Mouse (Mus musculus): ENCODE measurements around the gene Olig1.
"Not testable (repeated sequence)": the region's sequence is repeated elsewhere in the genome, so short reads cannot be mapped to it uniquely, and the experiment has no call there.

Olig1 gene

DNA sequence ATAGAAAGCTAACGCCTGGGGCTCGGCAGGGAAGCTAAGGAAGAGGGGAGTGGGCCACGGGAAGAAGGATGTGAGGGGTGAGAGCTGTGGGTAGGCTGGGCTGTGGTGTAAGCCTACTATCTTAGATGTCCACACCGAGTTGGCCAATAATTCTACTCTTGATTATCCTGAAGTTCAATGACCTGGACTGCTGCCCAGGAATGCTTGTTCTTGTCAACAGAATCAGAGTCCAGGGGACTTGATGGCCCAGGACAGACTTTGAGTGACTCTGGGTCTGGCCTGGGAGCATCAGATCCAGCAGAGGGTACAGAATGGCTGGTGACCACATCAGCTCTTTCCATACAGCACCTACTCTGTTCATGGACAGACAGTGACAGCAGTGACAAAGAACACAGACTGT is 30.5 kb upstream of the Olig1 start:
- DNase-seq (ENCODE audit: extremely low read depth, low read depth, low spot score), result no peak

DNA sequence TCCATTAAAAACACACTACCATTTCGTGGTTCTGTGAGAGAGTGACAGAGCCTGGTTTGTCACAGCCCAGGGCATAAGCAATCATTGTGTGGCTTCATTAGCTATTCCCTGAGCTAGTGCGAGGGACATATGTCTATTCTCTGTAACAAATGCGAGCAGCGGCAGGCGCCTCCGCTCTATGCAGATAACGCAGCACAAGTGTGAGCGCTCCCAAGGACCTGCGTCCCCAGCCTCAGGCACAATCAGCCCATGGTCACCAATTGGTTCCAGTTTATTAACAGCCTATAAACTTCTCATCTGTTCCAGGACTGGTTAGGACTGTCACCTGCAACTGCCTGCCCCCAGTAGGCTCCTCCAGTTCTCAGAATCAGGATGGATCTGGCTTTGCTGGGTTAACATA is 23.3 kb upstream of the Olig1 start:
- DNase-seq (ENCODE audit: extremely low read depth, low read depth, low spot score), result no peak

DNA sequence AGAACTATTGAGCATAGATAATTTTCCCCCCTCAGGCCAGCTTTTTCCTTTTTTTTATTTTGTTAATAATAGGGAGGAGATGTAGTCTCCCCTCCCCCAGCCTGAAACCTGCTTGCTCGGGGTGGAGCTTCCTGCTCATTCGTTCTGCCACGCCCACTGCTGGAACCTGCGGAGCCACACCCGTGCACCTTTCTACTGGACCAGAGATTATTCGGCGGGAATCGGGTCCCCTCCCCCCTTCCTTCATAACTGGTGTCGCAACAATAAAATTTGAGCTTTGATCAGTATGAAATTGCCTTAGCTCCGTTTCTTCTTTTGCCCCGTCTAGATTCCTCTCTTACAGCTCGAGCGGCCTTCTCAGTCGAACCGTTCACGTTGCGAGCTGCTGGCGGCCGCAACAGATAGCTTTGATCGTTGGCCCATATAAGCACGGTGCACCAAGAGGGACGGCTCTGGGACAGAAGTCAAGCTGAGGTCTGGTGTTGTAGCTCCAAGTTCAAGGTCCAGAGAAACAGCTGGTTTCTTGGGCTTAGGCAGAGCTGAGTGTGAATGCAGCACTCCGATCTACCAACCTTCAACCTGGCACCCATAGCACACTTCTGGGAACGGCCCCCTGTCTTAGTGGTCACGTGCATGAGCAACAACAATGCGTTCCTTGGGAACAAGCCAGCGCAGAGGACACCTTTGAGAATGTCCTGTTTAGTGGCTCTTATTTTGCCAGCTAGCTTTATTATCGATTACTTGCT is 14.0 kb upstream of the Olig1 start:
- DNase-seq (ENCODE audit: extremely low read depth, low read depth, low spot score), result not testable (repeated sequence)

DNA sequence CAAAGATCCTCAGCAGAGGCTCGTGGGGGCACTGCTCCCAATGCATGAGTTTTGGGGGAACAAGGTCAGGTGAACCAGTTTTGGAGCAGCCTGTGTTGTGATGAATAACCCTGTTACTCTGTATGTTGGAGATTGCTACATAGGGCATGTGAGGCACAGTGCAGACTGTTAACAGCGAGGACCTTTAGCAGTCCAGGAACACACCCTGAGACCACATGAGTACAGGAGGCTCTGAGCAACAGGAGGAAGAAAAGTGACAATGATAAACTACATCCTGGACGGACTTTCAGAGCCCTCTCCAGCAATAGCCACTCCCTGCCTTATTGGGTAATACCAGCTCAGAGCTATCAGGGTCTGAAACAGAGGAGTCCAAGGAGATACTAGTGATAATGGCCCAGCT is 10.6 kb upstream of the Olig1 start:
- DNase-seq (ENCODE audit: extremely low read depth, low read depth, low spot score), result no peak

GRCm38 (mm10) chr16:91260861-91261260 is 8.7 kb upstream of the Olig1 start:
- no peak for DNase-seq (ENCODE audit: extremely low read depth, low read depth, low spot score)

GRCm38 (mm10) chr16:91262467-91263220 is 6.9 kb upstream of the Olig1 start:
- DNase-seq (ENCODE audit: extremely low read depth, low read depth, low spot score), result no peak

- DNase-seq (ENCODE audit: extremely low read depth, low read depth, low spot score), result no peak
Measured at GRCm38 (mm10) chr16:91265972-91266371, 3.6 kb upstream of the Olig1 start.

- DNase-seq (ENCODE audit: extremely low read depth, low read depth, low spot score), result no peak
Measured at GRCm38 (mm10) chr16:91268724-91269452, 684 bp upstream of the Olig1 start.

DNA sequence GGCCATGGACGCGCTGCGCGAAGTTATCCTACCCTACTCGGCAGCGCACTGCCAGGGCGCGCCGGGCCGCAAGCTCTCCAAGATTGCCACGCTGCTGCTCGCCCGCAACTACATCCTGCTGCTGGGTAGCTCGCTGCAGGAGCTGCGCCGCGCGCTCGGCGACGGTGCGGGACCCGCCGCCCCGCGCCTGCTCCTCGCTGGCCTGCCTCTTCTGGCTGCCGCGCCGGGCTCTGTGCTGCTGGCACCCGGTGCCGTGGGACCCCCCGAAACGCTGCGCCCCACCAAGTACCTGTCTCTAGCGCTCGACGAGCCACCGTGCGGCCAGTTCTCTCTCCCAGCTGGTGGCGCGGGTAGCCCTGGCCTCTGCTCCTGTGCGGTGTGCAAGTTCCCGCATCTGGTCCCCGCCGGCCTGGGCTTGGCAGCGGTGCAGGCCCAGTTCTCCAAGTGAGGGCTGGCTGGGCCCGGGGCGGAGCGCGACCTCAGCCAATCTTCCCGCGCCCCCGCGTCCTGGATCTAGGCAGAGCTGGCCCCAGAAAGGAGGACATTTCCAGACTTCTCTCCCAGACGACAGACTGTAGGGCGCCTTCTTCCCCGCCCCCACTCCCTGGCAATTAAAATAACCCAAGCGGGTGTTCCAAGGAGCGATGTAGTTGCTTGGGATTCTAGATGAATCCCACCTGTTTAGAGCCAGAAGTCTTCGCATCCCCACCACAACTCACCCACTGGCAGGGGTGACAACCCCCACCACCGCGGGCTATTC is 820 bp downstream of the Olig1 start:
- DNase-seq (ENCODE audit: extremely low read depth, low read depth, low spot score), result no peak

- no peak for DNase-seq (ENCODE audit: extremely low read depth, low read depth, low spot score)
Measured at GRCm38 (mm10) chr16:91270982-91271549, 1.5 kb downstream of the Olig1 start.

- DNase-seq (ENCODE audit: extremely low read depth, low read depth, low spot score), result peak; percentile 30
Measured at GRCm38 (mm10) chr16:91271634-91272033, 2.1 kb downstream of the Olig1 start.

- no peak for DNase-seq (ENCODE audit: extremely low read depth, low read depth, low spot score)
Measured at GRCm38 (mm10) chr16:91280516-91280915, 10.9 kb downstream of the Olig1 start.

DNA sequence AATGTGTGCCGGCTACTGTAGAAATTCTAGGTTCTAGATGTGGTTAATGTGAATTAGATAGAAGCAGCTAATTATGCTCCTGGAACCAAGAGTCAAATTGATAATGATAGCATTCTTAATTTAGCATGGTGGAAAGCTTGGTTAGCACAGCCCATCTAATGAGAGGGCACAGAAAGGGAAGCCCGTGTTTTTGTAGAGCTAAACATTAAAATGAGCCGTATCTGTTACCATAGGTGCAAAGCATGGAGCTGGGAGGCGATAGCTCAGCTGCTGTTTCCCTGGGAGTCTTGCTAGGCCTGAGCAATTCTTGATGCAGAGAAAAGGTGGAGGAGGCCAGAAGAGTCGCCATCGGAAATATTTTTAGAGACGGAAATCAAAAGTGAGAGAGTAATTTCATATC is 22.5 kb downstream of the Olig1 start:
- DNase-seq (ENCODE audit: extremely low read depth, low read depth, low spot score), result no peak

DNA sequence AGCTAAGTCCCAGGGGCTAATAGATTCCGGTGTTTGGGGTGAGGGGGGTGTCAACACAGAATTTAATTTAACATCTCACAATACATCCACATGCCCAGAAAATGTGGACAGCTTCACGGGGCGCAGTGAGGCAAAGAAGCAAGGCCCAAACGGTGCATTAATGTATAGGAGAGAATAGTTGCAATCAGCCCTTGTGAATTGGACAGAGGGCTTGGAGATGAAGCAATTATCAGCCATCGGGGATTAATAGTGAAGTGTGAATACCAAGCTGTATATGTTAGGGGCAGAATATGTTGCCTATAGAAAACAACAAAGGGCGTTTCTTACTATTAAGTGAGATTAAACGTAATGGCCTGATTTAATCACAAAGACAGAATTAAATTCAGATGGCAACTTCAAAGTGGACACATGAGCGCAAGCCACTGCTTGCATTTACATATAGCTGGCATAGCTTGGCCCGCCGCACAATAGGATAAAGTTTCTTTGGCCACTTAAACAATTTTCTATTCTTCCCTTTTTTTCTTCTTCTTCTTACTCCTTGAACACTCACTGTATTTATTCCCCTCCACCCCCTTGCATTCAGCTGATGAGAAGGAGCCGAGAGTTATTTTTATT is 23.3 kb downstream of the Olig1 start:
- DNase-seq (ENCODE audit: extremely low read depth, low read depth, low spot score), result no peak

DNA sequence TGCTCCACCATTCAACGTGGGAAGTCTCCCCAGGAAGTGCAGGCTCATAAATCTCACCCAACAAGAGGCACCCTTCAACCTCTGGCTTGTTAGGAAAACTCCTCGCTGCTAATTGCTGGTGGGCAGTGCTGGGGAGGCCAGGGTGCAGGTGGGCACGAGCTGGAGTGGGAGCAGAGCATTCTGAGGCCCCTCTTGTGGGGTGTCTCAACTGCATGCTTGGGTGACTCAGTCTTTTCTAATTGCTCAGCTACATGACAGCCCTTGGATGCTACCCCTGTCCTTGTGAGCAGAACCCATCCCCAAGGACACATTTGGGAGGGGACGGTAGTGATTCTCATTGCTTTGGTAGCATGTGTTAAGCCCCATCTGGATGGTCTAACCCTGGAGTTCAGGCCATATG is 28.2 kb downstream of the Olig1 start:
- no peak for DNase-seq (ENCODE audit: extremely low read depth, low read depth, low spot score)

DNA sequence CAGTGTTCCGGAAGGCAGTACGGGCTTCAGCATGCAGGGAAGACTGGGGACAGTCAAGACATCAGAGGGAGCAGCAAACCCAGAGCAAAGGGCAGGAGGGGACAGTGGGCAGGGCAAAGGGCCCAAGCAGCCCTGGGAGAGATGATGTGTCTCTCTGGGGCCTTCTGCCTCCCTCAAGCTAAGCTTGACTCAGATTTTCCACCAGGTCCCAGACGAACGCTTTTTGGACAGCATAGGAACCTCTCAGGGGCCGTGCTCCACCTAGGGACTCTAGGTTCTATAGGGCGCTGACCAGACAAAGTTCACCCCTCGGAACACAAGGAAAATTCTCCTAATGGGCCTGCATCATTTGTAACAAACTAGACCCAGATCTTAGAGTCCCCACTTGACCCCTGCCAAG is 29.8 kb downstream of the Olig1 start:
- no peak for DNase-seq (ENCODE audit: extremely low read depth, low read depth, low spot score)

DNA sequence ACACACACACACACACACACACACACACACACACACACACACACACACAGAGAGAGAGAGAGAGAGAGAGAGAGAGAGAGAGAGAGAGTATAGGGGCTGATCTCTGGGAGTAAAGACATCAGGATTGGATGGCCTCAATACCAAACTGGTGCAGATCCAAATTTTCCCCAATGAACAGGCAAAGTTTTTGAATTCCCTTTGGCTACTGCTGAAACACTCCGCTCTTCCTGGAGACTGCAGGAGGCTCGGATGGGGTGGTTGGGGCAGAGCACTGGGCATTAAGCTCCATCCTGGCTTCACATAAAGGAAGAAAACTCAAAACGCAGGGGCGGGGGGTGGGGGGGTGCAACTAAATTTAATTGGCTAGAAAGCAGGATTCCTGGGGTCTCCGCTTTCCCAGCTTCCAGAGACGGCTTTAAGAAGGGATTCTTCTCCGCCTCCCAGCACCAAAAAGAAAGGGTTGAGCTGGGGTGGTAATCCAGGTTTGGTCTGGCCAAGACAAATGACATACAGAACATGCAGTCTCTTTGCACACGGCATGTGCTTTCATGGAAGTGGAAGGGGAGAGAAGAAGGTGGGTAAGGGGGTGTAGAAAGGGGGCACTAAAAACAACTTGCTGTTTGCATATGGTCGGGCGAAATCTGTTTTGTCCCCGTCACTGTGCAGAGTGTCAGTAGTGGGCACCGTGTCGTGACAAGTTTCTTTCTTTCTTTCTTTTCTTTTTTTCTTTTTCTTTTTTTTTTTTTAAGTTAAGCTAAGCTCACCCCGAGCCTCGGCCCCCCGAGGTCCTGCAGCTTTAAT is 31.3 kb downstream of the Olig1 start:
- no peak for DNase-seq (ENCODE audit: extremely low read depth, low read depth, low spot score)

DNA sequence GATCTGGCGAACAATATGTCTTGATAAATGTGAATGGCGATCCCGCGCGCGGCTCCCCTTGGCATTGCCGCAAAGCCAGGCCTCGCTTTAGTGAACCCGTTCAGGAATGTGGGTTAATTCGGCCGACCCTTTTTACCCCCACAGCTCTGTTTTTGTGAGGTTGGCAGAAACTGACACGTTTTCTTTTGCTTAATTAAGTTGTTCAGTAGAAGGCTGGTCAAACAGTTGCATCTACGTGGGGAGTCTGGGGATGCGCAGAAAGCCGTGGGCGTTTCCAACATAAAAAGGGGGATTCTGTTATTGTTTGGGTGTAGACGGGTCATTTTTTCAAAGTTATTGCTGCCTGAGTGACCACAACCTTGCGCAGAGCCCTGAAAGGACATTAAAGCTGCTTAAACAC is 31.9 kb downstream of the Olig1 start:
- DNase-seq (ENCODE audit: extremely low read depth, low read depth, low spot score), result no peak
